Mouse (Mus musculus) midbrain, embryonic 11.5 days (tissue): ENCODE measurements around the gene Ubqln4. TPM values are rescaled to one million over a fixed set of nuclear protein-coding genes. Genes with fewer than 3 reads are reported as not detected.

Experiments used
- ATAC-seq: fragments of 200-750 bp; cut with Nextera tagmentation; 2 replicates; pipeline ENCODE4 v1.8.0; 2017; ENCODE audit warnings: moderate TSS enrichment, moderate library complexity; ENCODE audit not compliant: low FRiP score
- DNase-seq: peaks from one replicate; pipeline ENCODE4 v3.0.0; 2015; ENCODE audit warnings: low spot score; ENCODE audit errors: missing footprints
- H3K27ac ChIP-seq: fragments of 300-500 bp; sonication (generic); 2 replicates; pipeline ENCODE4 v1.5.1; 2014; ENCODE audit warnings: low read depth, low read length
- H3K27me3 ChIP-seq: fragments of 300-500 bp; sonication (generic); 2 replicates; pipeline ENCODE4 v1.6.1; 2014; ENCODE audit warnings: mild to moderate bottlenecking, low read length, moderate library complexity, mixed read lengths; ENCODE audit not compliant: control insufficient read depth, insufficient read depth
- H3K36me3 ChIP-seq: fragments of 300-500 bp; sonication (generic); 2 replicates; pipeline ENCODE4 v1.6.1; 2014; ENCODE audit warnings: mild to moderate bottlenecking, low read length, moderate library complexity, mixed read lengths; ENCODE audit not compliant: control insufficient read depth, insufficient read depth
- H3K4me1 ChIP-seq: fragments of 300-500 bp; sonication (generic); 2 replicates; pipeline ENCODE4 v1.6.1; 2014; ENCODE audit warnings: low read length; ENCODE audit not compliant: control insufficient read depth, insufficient read depth
- H3K4me2 ChIP-seq: fragments of 300-500 bp; sonication (generic); 2 replicates; pipeline ENCODE4 v1.6.1; 2014; ENCODE audit warnings: mild to moderate bottlenecking, moderate library complexity
- H3K4me3 ChIP-seq: fragments of 300-500 bp; sonication (generic); 2 replicates; pipeline ENCODE4 v1.5.1; 2014; ENCODE audit warnings: low read depth, low read length
- H3K9ac ChIP-seq: fragments of 300-500 bp; sonication (generic); 2 replicates; pipeline ENCODE4 v1.6.1; 2014; ENCODE audit warnings: low read length
- H3K9me3 ChIP-seq: fragments of 300-500 bp; sonication (generic); 2 replicates; pipeline ENCODE4 v1.6.1; 2016; ENCODE audit warnings: low read length; ENCODE audit not compliant: control insufficient read depth
- WGBS: fragments of 180-500 bp; shearing (Covaris S2); extraction: QIAGEN DNeasy Blood & Tissue Kit; methylation state at CpG from one replicate; pipeline ENCODE4 v1.1.7; 2014; 5-methylcytosine and 5-hydroxymethylcytosine counted together
- polyA plus RNA-seq: library from polyadenylated mRNA; unstranded; fragments of >200 nt; fragmentation: Nextera tagmentation; extraction: Ambion mirVana; gene quantifications from 2 replicates; pipeline ENCODE4 v1.2.1, GENCODE M21; 2014

Gene Ubqln4
- polyA plus RNA-seq, 1 experiment from 2014 or later: 72.4 TPM

- H3K36me3 ChIP-seq: peaks cover 4% of the 10 kb centered on the region; the same call in 1 of the 2 replicates
- no peaks in the 10 kb centered on the region for H3K27me3 ChIP-seq
- DNase-seq (peak; percentile 71), ATAC-seq (no peak)
- H3K4me2 ChIP-seq: no peak overlapping the region
- H3K27ac ChIP-seq: no peak overlapping the region
- no peak overlapping the region for H3K4me3 ChIP-seq
- peaks cover 3% of the 10 kb centered on the region; the same call in 1 of the 2 replicates for H3K4me1 ChIP-seq
- H3K9me3 ChIP-seq: no peaks in the 10 kb centered on the region
- WGBS: 88% methylated on average over 6 of the region's 6 CpGs
- no peak overlapping the region for H3K9ac ChIP-seq
These were observed 32.4 kb upstream of the Ubqln4 start for GRCm38 (mm10) chr3:88521156-88521555.

GRCm38 (mm10) chr3:88521803-88522331 is 31.7 kb upstream of the Ubqln4 start:
- H3K27me3 ChIP-seq: no peaks in the 10 kb centered on the region
- H3K4me3 ChIP-seq: no peak overlapping the region
- H3K4me2 ChIP-seq: no peak overlapping the region
- H3K4me1 ChIP-seq: peaks cover 3% of the 10 kb centered on the region; the same call in 1 of the 2 replicates
- DNase-seq (peak; percentile 96), ATAC-seq (peak; percentile 46)
- no peak overlapping the region for H3K9ac ChIP-seq
- WGBS: 39% methylated on average over 9 of the region's 9 CpGs
- H3K36me3 ChIP-seq: peaks cover 4% of the 10 kb centered on the region; the same call in 1 of the 2 replicates
- no peak overlapping the region for H3K27ac ChIP-seq
- H3K9me3 ChIP-seq: no peaks in the 10 kb centered on the region

- no peak overlapping the region for H3K4me3 ChIP-seq
- no peaks in the 10 kb centered on the region for H3K27me3 ChIP-seq
- DNase-seq (peak; percentile 67), ATAC-seq (no peak)
- peaks cover 10% of the 10 kb centered on the region for H3K4me1 ChIP-seq
- H3K36me3 ChIP-seq: peaks cover 4% of the 10 kb centered on the region; the same call in 1 of the 2 replicates
- no peak overlapping the region for H3K9ac ChIP-seq
- H3K27ac ChIP-seq: no peak overlapping the region
- no peak overlapping the region for H3K4me2 ChIP-seq
- 92% methylated on average over 8 of the region's 8 CpGs for WGBS
- no peaks in the 10 kb centered on the region for H3K9me3 ChIP-seq
These were observed 30.5 kb upstream of the Ubqln4 start for GRCm38 (mm10) chr3:88523027-88523426.

- H3K4me2 ChIP-seq: no peak overlapping the region
- DNase-seq (no peak), ATAC-seq (no peak)
- H3K9me3 ChIP-seq: no peaks in the 10 kb centered on the region
- no peak overlapping the region for H3K27ac ChIP-seq
- 88% methylated on average over 5 of the region's 5 CpGs for WGBS
- H3K4me1 ChIP-seq: peaks cover 24% of the 10 kb centered on the region
- H3K36me3 ChIP-seq: peaks cover 4% of the 10 kb centered on the region; the same call in 1 of the 2 replicates
- no peak overlapping the region for H3K4me3 ChIP-seq
- no peaks in the 10 kb centered on the region for H3K27me3 ChIP-seq
- no peak overlapping the region for H3K9ac ChIP-seq
These were observed 28.5 kb upstream of the Ubqln4 start for GRCm38 (mm10) chr3:88525021-88525420.

GRCm38 (mm10) chr3:88526157-88527131 is 27.1 kb upstream of the Ubqln4 start:
- peaks cover 28% of the 10 kb centered on the region for H3K4me1 ChIP-seq
- peak overlapping the region; percentile 27 for H3K4me2 ChIP-seq
- WGBS: 34% methylated on average over 17 of the region's 17 CpGs
- no peak overlapping the region for H3K9ac ChIP-seq
- H3K4me3 ChIP-seq: no peak overlapping the region
- no peaks in the 10 kb centered on the region for H3K27me3 ChIP-seq
- no peaks in the 10 kb centered on the region for H3K9me3 ChIP-seq
- peak; percentile 99 for DNase-seq
- H3K36me3 ChIP-seq: peaks cover 4% of the 10 kb centered on the region; the same call in 1 of the 2 replicates
- no peak overlapping the region for H3K27ac ChIP-seq
- peak; percentile 70 for ATAC-seq

- WGBS: 21% methylated on average over 8 of the region's 8 CpGs
- ATAC-seq: no peak
- Histone ChIP-seq H3K27me3 (no peaks in the 10 kb centered on the region), H3K9ac (peak overlapping the region; percentile 7; the same call in 1 of the 2 replicates), H3K4me3 (no peak overlapping the region), H3K4me1 (peaks cover 28% of the 10 kb centered on the region), H3K4me2 (peak overlapping the region; percentile 24; the same call in 1 of the 2 replicates), H3K27ac (peak overlapping the region; percentile 6; the same call in 1 of the 2 replicates), H3K9me3 (no peaks in the 10 kb centered on the region), H3K36me3 (peaks cover 4% of the 10 kb centered on the region; the same call in 1 of the 2 replicates)
- peak; percentile 87 for DNase-seq
These were observed 26.0 kb upstream of the Ubqln4 start for GRCm38 (mm10) chr3:88527565-88527964.

GRCm38 (mm10) chr3:88528646-88529045 is 24.9 kb upstream of the Ubqln4 start:
- Histone ChIP-seq H3K4me2 (no peak overlapping the region; the same call in 1 of the 2 replicates), H3K36me3 (peaks cover 4% of the 10 kb centered on the region; the same call in 1 of the 2 replicates), H3K9me3 (no peaks in the 10 kb centered on the region), H3K27ac (no peak overlapping the region), H3K4me1 (peaks cover 28% of the 10 kb centered on the region), H3K4me3 (no peak overlapping the region), H3K27me3 (no peaks in the 10 kb centered on the region), H3K9ac (no peak overlapping the region)
- no peak for ATAC-seq
- peak; percentile 83 for DNase-seq
- 88% methylated on average over 11 of the region's 11 CpGs for WGBS

- 32% methylated on average over 7 of the region's 7 CpGs for WGBS
- ATAC-seq: no peak
- Histone ChIP-seq H3K27ac (peak overlapping the region; percentile 97; the same call in 1 of the 2 replicates), H3K27me3 (no peaks in the 10 kb centered on the region), H3K36me3 (peaks cover 4% of the 10 kb centered on the region; the same call in 1 of the 2 replicates), H3K9me3 (no peaks in the 10 kb centered on the region), H3K4me1 (peaks cover 32% of the 10 kb centered on the region), H3K4me2 (peak overlapping the region; percentile 96), H3K9ac (peak overlapping the region; percentile 100), H3K4me3 (peak overlapping the region; percentile 96)
- peak; percentile 87 for DNase-seq
These were observed 24.2 kb upstream of the Ubqln4 start for GRCm38 (mm10) chr3:88529204-88530000.
